Mouse (Mus musculus) stomach, embryonic 14.5 days (tissue): ENCODE results near the gene Map10. TPM values are rescaled to one million over a fixed set of nuclear protein-coding genes. Genes with fewer than 3 reads are reported as not detected.

Experiments used
- ATAC-seq: fragments of 200-750 bp; cut with Nextera tagmentation; 2 replicates; pipeline ENCODE4 v1.8.0; 2017; ENCODE audit warnings: low read depth, moderate TSS enrichment; ENCODE audit not compliant: insufficient number of reproducible peaks, insufficient read depth, low FRiP score
- H3K27ac ChIP-seq: fragments of 300-500 bp; sonication (generic); 2 replicates; pipeline ENCODE4 v1.5.1; 2014; ENCODE audit warnings: mild to moderate bottlenecking, low read length, moderate library complexity, mixed read lengths
- H3K27me3 ChIP-seq: fragments of 300-500 bp; sonication (generic); 2 replicates; pipeline ENCODE4 v1.6.1; 2014; ENCODE audit warnings: low read length, control low read depth, mixed read lengths; ENCODE audit not compliant: control insufficient read depth, insufficient read depth
- H3K36me3 ChIP-seq: fragments of 300-500 bp; sonication (generic); 2 replicates; pipeline ENCODE4 v1.6.1; 2014; ENCODE audit warnings: mild to moderate bottlenecking, control low read depth, low read length, moderate library complexity, mixed read lengths; ENCODE audit not compliant: control insufficient read depth, insufficient read depth
- H3K4me1 ChIP-seq: fragments of 300-500 bp; sonication (generic); 2 replicates; pipeline ENCODE4 v1.6.1; 2014; ENCODE audit warnings: low read length, control low read depth, mixed read lengths; ENCODE audit not compliant: control insufficient read depth, insufficient read depth
- H3K4me2 ChIP-seq: fragments of 300-500 bp; sonication (generic); replicated peaks from 2 replicates; pipeline ENCODE4 v1.6.1; 2014; ENCODE audit warnings: low read depth, low read length, control low read depth
- H3K4me3 ChIP-seq: fragments of 300-500 bp; sonication (generic); 2 replicates; pipeline ENCODE4 v1.5.1; 2014; ENCODE audit warnings: low read depth, low read length, control low read depth
- H3K9ac ChIP-seq: fragments of 300-500 bp; sonication (generic); replicated peaks from 2 replicates; pipeline ENCODE4 v1.6.1; 2014; ENCODE audit warnings: low read depth, mild to moderate bottlenecking, control low read depth, low read length, moderate library complexity, mixed read lengths
- H3K9me3 ChIP-seq: fragments of 300-500 bp; sonication (generic); 2 replicates; pipeline ENCODE4 v1.6.1; 2016; ENCODE audit warnings: low read depth, low read length, control low read depth; ENCODE audit not compliant: control insufficient read depth
- WGBS: fragments of 180-500 bp; shearing (Covaris S2); extraction: QIAGEN DNeasy Blood & Tissue Kit; methylation state at CpG from one replicate; pipeline ENCODE4 v1.1.7; 2014; 5-methylcytosine and 5-hydroxymethylcytosine counted together
- polyA plus RNA-seq: library from polyadenylated mRNA; unstranded; fragments of >200 nt; fragmentation: Nextera tagmentation; extraction: Ambion mirVana; gene quantifications from 2 replicates; pipeline ENCODE4 v1.2.1, GENCODE M21; 2014

Map10 gene
- polyA plus RNA-seq: 6.4 and 7.4 TPM in 2 replicates

GRCm38 (mm10) chr8:125669700-125670195, at the start of gene Map10:
TSS of gene Map10 (plus strand) at chr8:125669818.
- Histone ChIP-seq H3K27me3 (no peaks in the 10 kb centered on the region), H3K4me3 (peak within 1 kb of the TSS; percentile 53), H3K4me1 (0 out of 2 replicates have a peak, but pooled peaks cover 3% of the 10 kb centered on the region), H3K36me3 (no peaks in the 10 kb centered on the region), H3K9ac (peak within 1 kb of the TSS; percentile 67), H3K27ac (peak within 1 kb of the TSS; percentile 58; the same call in 1 of the 2 replicates), H3K4me2 (peak within 1 kb of the TSS; percentile 91), H3K9me3 (peaks cover 22% of the 10 kb centered on the region)
- WGBS: 2% methylated on average over 56 of the region's 62 CpGs
- ATAC-seq: peak; percentile 86

- Histone ChIP-seq H3K4me3 (no peak overlapping the region), H3K27me3 (no peaks in the 10 kb centered on the region), H3K9ac (no peak overlapping the region), H3K4me1 (peaks cover 17% of the 10 kb centered on the region), H3K36me3 (no peaks in the 10 kb centered on the region), H3K27ac (peak overlapping the region; percentile 11; the same call in 1 of the 2 replicates), H3K9me3 (no peaks in the 10 kb centered on the region), H3K4me2 (no peak overlapping the region)
- 62% methylated on average over 4 of the region's 4 CpGs for WGBS
- no peak for ATAC-seq
Observed at GRCm38 (mm10) chr8:125620301-125620700, 49.3 kb upstream of the Map10 start.

- Histone ChIP-seq H3K27me3 (no peaks in the 10 kb centered on the region), H3K4me3 (no peak overlapping the region), H3K4me1 (peaks cover 11% of the 10 kb centered on the region), H3K9me3 (no peaks in the 10 kb centered on the region), H3K9ac (no peak overlapping the region), H3K27ac (no peak overlapping the region), H3K4me2 (no peak overlapping the region), H3K36me3 (no peaks in the 10 kb centered on the region)
- no peak for ATAC-seq
- 45% methylated on average over 8 of the region's 8 CpGs for WGBS
Observed at GRCm38 (mm10) chr8:125624287-125624686, 45.3 kb upstream of the Map10 start.

GRCm38 (mm10) chr8:125626381-125626780, 43.2 kb upstream of the Map10 start:
- 92% methylated on average over 8 of the region's 8 CpGs for WGBS
- no peak for ATAC-seq

GRCm38 (mm10) chr8:125628834-125629233, 40.8 kb upstream of the Map10 start:
- ATAC-seq: no peak

More at GRCm38 (mm10) chr8:125626381-125626780, 43.2 kb upstream of the Map10 start:
- H3K4me3 ChIP-seq: no peak overlapping the region
- H3K9me3 ChIP-seq: no peaks in the 10 kb centered on the region
- no peaks in the 10 kb centered on the region for H3K36me3 ChIP-seq
- H3K9ac ChIP-seq: no peak overlapping the region
- no peaks in the 10 kb centered on the region for H3K27me3 ChIP-seq
- H3K27ac ChIP-seq: no peak overlapping the region
- H3K4me1 ChIP-seq: 0 out of 2 replicates have a peak, but pooled peaks cover 3% of the 10 kb centered on the region
- H3K4me2 ChIP-seq: no peak overlapping the region

GRCm38 (mm10) chr8:125638411-125639058, 31.1 kb upstream of the Map10 start:
- H3K27me3 ChIP-seq: no peaks in the 10 kb centered on the region
- H3K27ac ChIP-seq: no peak overlapping the region
- no peak; the same call in 1 of the 2 replicates for ATAC-seq
- H3K4me2 ChIP-seq: no peak overlapping the region
- WGBS: 47% methylated on average over 6 of the region's 6 CpGs
- no peaks in the 10 kb centered on the region for H3K9me3 ChIP-seq
- H3K36me3 ChIP-seq: no peaks in the 10 kb centered on the region
- no peak overlapping the region for H3K4me3 ChIP-seq
- no peak overlapping the region for H3K9ac ChIP-seq
- peaks cover 5% of the 10 kb centered on the region; the same call in 1 of the 2 replicates for H3K4me1 ChIP-seq

More at GRCm38 (mm10) chr8:125628834-125629233, 40.8 kb upstream of the Map10 start:
- H3K4me1 ChIP-seq: 0 out of 2 replicates have a peak, but pooled peaks cover 3% of the 10 kb centered on the region
- WGBS: 88% methylated on average over 1 of the region's 1 CpGs
- H3K36me3 ChIP-seq: no peaks in the 10 kb centered on the region
- no peaks in the 10 kb centered on the region for H3K27me3 ChIP-seq
- no peak overlapping the region for H3K4me3 ChIP-seq
- H3K9ac ChIP-seq: no peak overlapping the region
- no peaks in the 10 kb centered on the region for H3K9me3 ChIP-seq
- H3K27ac ChIP-seq: no peak overlapping the region
- H3K4me2 ChIP-seq: no peak overlapping the region

GRCm38 (mm10) chr8:125639631-125640030, 30.0 kb upstream of the Map10 start:
- no peak overlapping the region for H3K4me2 ChIP-seq
- no peaks in the 10 kb centered on the region for H3K27me3 ChIP-seq
- 70% methylated on average over 2 of the region's 2 CpGs for WGBS
- peaks cover 5% of the 10 kb centered on the region; the same call in 1 of the 2 replicates for H3K4me1 ChIP-seq
- H3K9me3 ChIP-seq: no peaks in the 10 kb centered on the region
- no peak overlapping the region for H3K27ac ChIP-seq
- ATAC-seq: no peak
- H3K4me3 ChIP-seq: no peak overlapping the region
- H3K36me3 ChIP-seq: no peaks in the 10 kb centered on the region
- no peak overlapping the region for H3K9ac ChIP-seq

GRCm38 (mm10) chr8:125640766-125641165, 28.9 kb upstream of the Map10 start:
- no peak for ATAC-seq
- H3K36me3 ChIP-seq: no peaks in the 10 kb centered on the region
- WGBS: 71% methylated on average over 5 of the region's 5 CpGs
- H3K4me3 ChIP-seq: no peak overlapping the region
- H3K27me3 ChIP-seq: no peaks in the 10 kb centered on the region
- H3K9ac ChIP-seq: no peak overlapping the region
- no peak overlapping the region for H3K27ac ChIP-seq
- no peaks in the 10 kb centered on the region for H3K9me3 ChIP-seq
- peaks cover 7% of the 10 kb centered on the region; the same call in 1 of the 2 replicates for H3K4me1 ChIP-seq
- H3K4me2 ChIP-seq: no peak overlapping the region
